Mouse (Mus musculus): ENCODE results near the gene Sipa1l3. TPM values are rescaled to one million over a fixed set of nuclear protein-coding genes. Genes with fewer than 3 reads are reported as not detected.

Gene Sipa1l3
- polyA plus RNA-seq, 1 experiment: 71.5 TPM

- Histone ChIP-seq H3K27ac (ENCODE audit: control insufficient read depth, insufficient read depth, low read depth, low read length) (no peak overlapping the region), H3K36me3 (ENCODE audit: control insufficient read depth, insufficient read depth, low read length) (peaks cover 2% of the 10 kb centered on the region; the same call in 1 of the 2 replicates), H3K4me1 (ENCODE audit: control insufficient read depth, insufficient read depth, low read length) (no peaks in the 10 kb centered on the region), H3K27me3 (ENCODE audit: control insufficient read depth, insufficient read depth, low read length) (no peaks in the 10 kb centered on the region), H3K4me3 (ENCODE audit: control insufficient read depth, low read depth, low read length) (no peak overlapping the region)
- no peak for TF ChIP-seq CTCF (IDR thresholded peaks at IDR 0.05; ENCODE audit: control insufficient read depth, insufficient read depth, insufficient replicate concordance, low read depth, low read length)
- no peak for TF ChIP-seq POLR2A (IDR thresholded peaks at IDR 0.05; ENCODE audit: control insufficient read depth, low read depth, low read length)
Measured at GRCm38 (mm10) chr7:29328984-29329383, 189.5 kb downstream of the Sipa1l3 start.

- TF ChIP-seq POLR2A (IDR thresholded peaks at IDR 0.05; ENCODE audit: control insufficient read depth, low read depth, low read length): no peak
- no peak for TF ChIP-seq CTCF (IDR thresholded peaks at IDR 0.05; ENCODE audit: control insufficient read depth, insufficient read depth, insufficient replicate concordance, low read depth, low read length)
- H3K27me3 ChIP-seq (ENCODE audit: control insufficient read depth, insufficient read depth, low read length): no peaks in the 10 kb centered on the region
- no peak overlapping the region for H3K27ac ChIP-seq (ENCODE audit: control insufficient read depth, insufficient read depth, low read depth, low read length)
- peaks cover 2% of the 10 kb centered on the region; the same call in 1 of the 2 replicates for H3K36me3 ChIP-seq (ENCODE audit: control insufficient read depth, insufficient read depth, low read length)
- H3K4me1 ChIP-seq (ENCODE audit: control insufficient read depth, insufficient read depth, low read length): no peaks in the 10 kb centered on the region
- H3K4me3 ChIP-seq (ENCODE audit: control insufficient read depth, low read depth, low read length): no peak overlapping the region
Measured at GRCm38 (mm10) chr7:29327087-29327486, 191.4 kb downstream of the Sipa1l3 start.

- H3K4me1 ChIP-seq (ENCODE audit: control insufficient read depth, insufficient read depth, low read length): peaks cover 31% of the 10 kb centered on the region
- H3K36me3 ChIP-seq (ENCODE audit: control insufficient read depth, insufficient read depth, low read length): no peaks in the 10 kb centered on the region
- no peaks in the 10 kb centered on the region for H3K27me3 ChIP-seq (ENCODE audit: control insufficient read depth, insufficient read depth, low read length)
- TF ChIP-seq POLR2A (IDR thresholded peaks at IDR 0.05; ENCODE audit: control insufficient read depth, low read depth, low read length) (no peak), CTCF (IDR thresholded peaks at IDR 0.05; ENCODE audit: control insufficient read depth, insufficient read depth, insufficient replicate concordance, low read depth, low read length) (no peak)
- peak overlapping the region; percentile 65 for H3K27ac ChIP-seq (ENCODE audit: control insufficient read depth, insufficient read depth, low read depth, low read length)
- peak overlapping the region; percentile 44 for H3K4me3 ChIP-seq (ENCODE audit: control insufficient read depth, low read depth, low read length)
Measured at GRCm38 (mm10) chr7:29319337-29320307, 198.8 kb downstream of the Sipa1l3 start.

- Histone ChIP-seq H3K4me3 (ENCODE audit: control insufficient read depth, low read depth, low read length) (peak overlapping the region; percentile 44; the same call in 1 of the 2 replicates), H3K27me3 (ENCODE audit: control insufficient read depth, insufficient read depth, low read length) (no peaks in the 10 kb centered on the region), H3K36me3 (ENCODE audit: control insufficient read depth, insufficient read depth, low read length) (no peaks in the 10 kb centered on the region), H3K4me1 (ENCODE audit: control insufficient read depth, insufficient read depth, low read length) (peaks cover 35% of the 10 kb centered on the region), H3K27ac (ENCODE audit: control insufficient read depth, insufficient read depth, low read depth, low read length) (peak overlapping the region; percentile 12)
- TF ChIP-seq POLR2A (IDR thresholded peaks at IDR 0.05; ENCODE audit: control insufficient read depth, low read depth, low read length): peak; percentile 32; the same call in 1 of the 2 replicates
- TF ChIP-seq CTCF (IDR thresholded peaks at IDR 0.05; ENCODE audit: control insufficient read depth, insufficient read depth, insufficient replicate concordance, low read depth, low read length): no peak
Measured at GRCm38 (mm10) chr7:29318115-29318911, 200.1 kb downstream of the Sipa1l3 start.

- Histone ChIP-seq H3K27ac (ENCODE audit: control insufficient read depth, insufficient read depth, low read depth, low read length) (peak overlapping the region; percentile 23; the same call in 1 of the 2 replicates), H3K4me1 (ENCODE audit: control insufficient read depth, insufficient read depth, low read length) (peaks cover 35% of the 10 kb centered on the region), H3K27me3 (ENCODE audit: control insufficient read depth, insufficient read depth, low read length) (no peaks in the 10 kb centered on the region), H3K36me3 (ENCODE audit: control insufficient read depth, insufficient read depth, low read length) (no peaks in the 10 kb centered on the region), H3K4me3 (ENCODE audit: control insufficient read depth, low read depth, low read length) (no peak overlapping the region)
- TF ChIP-seq POLR2A (IDR thresholded peaks at IDR 0.05; ENCODE audit: control insufficient read depth, low read depth, low read length) (no peak), CTCF (IDR thresholded peaks at IDR 0.05; ENCODE audit: control insufficient read depth, insufficient read depth, insufficient replicate concordance, low read depth, low read length) (no peak)
Measured at GRCm38 (mm10) chr7:29317558-29317957, 200.9 kb downstream of the Sipa1l3 start.

- no peaks in the 10 kb centered on the region for H3K27me3 ChIP-seq (ENCODE audit: control insufficient read depth, insufficient read depth, low read length)
- H3K4me3 ChIP-seq (ENCODE audit: control insufficient read depth, low read depth, low read length): no peak overlapping the region
- peak overlapping the region; percentile 23; the same call in 1 of the 2 replicates for H3K27ac ChIP-seq (ENCODE audit: control insufficient read depth, insufficient read depth, low read depth, low read length)
- TF ChIP-seq CTCF (IDR thresholded peaks at IDR 0.05; ENCODE audit: control insufficient read depth, insufficient read depth, insufficient replicate concordance, low read depth, low read length) (no peak), POLR2A (IDR thresholded peaks at IDR 0.05; ENCODE audit: control insufficient read depth, low read depth, low read length) (no peak)
- H3K36me3 ChIP-seq (ENCODE audit: control insufficient read depth, insufficient read depth, low read length): no peaks in the 10 kb centered on the region
- H3K4me1 ChIP-seq (ENCODE audit: control insufficient read depth, insufficient read depth, low read length): peaks cover 35% of the 10 kb centered on the region
Measured at GRCm38 (mm10) chr7:29316976-29317375, 201.5 kb downstream of the Sipa1l3 start.

Measured in testis, adult 2 months (tissue).